Mouse (Mus musculus): ENCODE data around the gene Vmn1r125. TPM values are rescaled to one million over a fixed set of nuclear protein-coding genes. Genes with fewer than 3 reads are reported as not detected.
"Not testable (repeated sequence)": the region's sequence is repeated elsewhere in the genome, so short reads cannot be mapped to it uniquely, and the experiment has no call there.

Gene Vmn1r125
- total RNA-seq (2021) = not detected

DNA sequence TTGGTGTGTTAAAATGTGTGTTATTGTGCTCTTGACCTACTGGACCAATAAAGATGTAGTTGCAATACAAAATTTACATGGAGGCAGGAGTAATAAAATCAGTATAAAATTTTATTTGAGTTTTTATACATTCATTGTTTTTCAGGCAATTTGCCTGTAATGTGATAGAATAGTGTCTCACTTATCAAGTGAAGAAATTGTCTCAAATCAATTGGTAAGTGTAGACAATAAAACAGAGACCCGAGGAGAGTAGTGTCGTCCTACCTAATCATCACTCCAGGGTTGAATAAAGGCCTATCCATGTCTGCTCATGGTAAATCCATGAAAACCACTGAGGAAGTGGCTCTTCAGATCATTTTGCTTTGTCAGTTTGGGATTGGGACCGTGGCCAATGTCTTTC is at the start of gene Vmn1r125:
Gene Vmn1r125 (plus strand): TSS at position 301 of the 400 bp plus-strand sequence.
- DNase-seq (ENCODE audit: low spot score in 2 of 2); intact Hi-C loops (cut with DNase I): not testable (repeated sequence)

- DNase-seq (ENCODE audit: low spot score in 2 of 2); intact Hi-C loops (cut with DNase I): not testable (repeated sequence)
Observed at GRCm38 (mm10) chr7:21260517-21260916, 11.5 kb upstream of the Vmn1r125 start, which contains the start of gene Vmn1r124. Gene Vmn1r124 (minus strand): TSS chr7:21260617.

GRCm38 (mm10) chr7:21301367-21301766 is 29.4 kb downstream of the Vmn1r125 start, which contains the start of gene Vmn1r126:
Gene Vmn1r126 (minus strand): TSS chr7:21301467.
- DNase-seq (ENCODE audit: low spot score in 2 of 2); intact Hi-C loops (cut with DNase I): not testable (repeated sequence)

- DNase-seq (ENCODE audit: low spot score in 2 of 2); intact Hi-C loops (cut with DNase I): not testable (repeated sequence)
Observed at GRCm38 (mm10) chr7:21319761-21320160, 47.8 kb downstream of the Vmn1r125 start, which contains the start of gene Vmn1r127. Gene Vmn1r127 (minus strand): TSS chr7:21319861.

Other genes with a start within 250 kb of the Vmn1r125 start
- gene Vmn1r120, start 218.4 kb upstream of the Vmn1r125 start, total RNA-seq (2021) = not detected
- not detected for gene Vmn1r121, start 173.7 kb upstream of the Vmn1r125 start, total RNA-seq (2021)
- not detected for gene Vmn1r122, start 138.1 kb upstream of the Vmn1r125 start, total RNA-seq (2021)
- not detected for gene Vmn1r123, start 110.0 kb upstream of the Vmn1r125 start, total RNA-seq (2021)
- gene Gm5157, start 81.8 kb upstream of the Vmn1r125 start, total RNA-seq (2021) = not detected
- not detected for gene Vmn1r124, start 11.6 kb upstream of the Vmn1r125 start, total RNA-seq (2021)
- gene Vmn1r126, start 29.3 kb downstream of the Vmn1r125 start, total RNA-seq (2021) = not detected
- not detected for gene Vmn1r127, start 47.7 kb downstream of the Vmn1r125 start, total RNA-seq (2021)
- gene Vmn1r128, start 77.2 kb downstream of the Vmn1r125 start, total RNA-seq (2021) = not detected
- not detected for gene Vmn1r129, start 89.1 kb downstream of the Vmn1r125 start, total RNA-seq (2021)
- gene Gm6882, start 160.6 kb downstream of the Vmn1r125 start, total RNA-seq (2021) = not detected
- gene Vmn1r130, start 239.6 kb downstream of the Vmn1r125 start, total RNA-seq (2021) = not detected